Mouse (Mus musculus) C2C12 (cell line): ENCODE results near the gene Tex36.

Experiments
- CTCF ChIP-seq: IDR thresholded peaks from one replicate; pipeline ENCODE4 v1.5.1; 2011; ENCODE audit not compliant: control insufficient read depth, insufficient read depth, insufficient read length
- MAX ChIP-seq: IDR thresholded peaks from one replicate; pipeline ENCODE4 v1.6.1; 2011; ENCODE audit warnings: mild to moderate bottlenecking, control low read depth
- MYOG ChIP-seq: IDR thresholded peaks from one replicate; pipeline ENCODE4 v1.6.1; 2011; ENCODE audit not compliant: control insufficient read depth, insufficient read length; ENCODE audit errors: extremely low read depth

- TF ChIP-seq CTCF (no peak), MAX (no peak), MYOG (no peak)
Measured at GRCm38 (mm10) chr7:133607883-133608575, 6.1 kb upstream of the Tex36 start.
